Mouse (Mus musculus): ENCODE results near the gene Slc1a7.

Slc1a7 gene

DNA sequence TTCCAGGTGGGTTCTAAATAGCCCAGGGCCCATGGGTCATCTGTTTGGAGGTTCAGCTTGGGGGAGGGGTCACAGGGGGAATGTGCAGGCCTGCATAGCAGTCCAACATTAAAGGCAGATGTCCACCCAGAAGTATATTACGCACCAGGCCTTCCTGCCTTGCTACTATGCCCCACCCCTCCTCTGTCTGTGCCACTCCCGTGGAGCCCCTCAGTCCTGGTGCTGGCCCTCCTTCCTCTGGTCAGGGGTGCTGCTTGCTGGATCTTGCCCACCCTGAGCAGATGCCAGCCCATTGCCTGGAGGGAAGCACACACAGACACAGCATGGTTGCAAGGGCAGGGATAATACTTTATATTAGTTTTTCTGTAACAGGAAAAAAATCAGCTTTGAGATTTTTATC lies 46.3 kb downstream of the Slc1a7 start:
- DNase-seq (ENCODE audit: low read depth): no peak

DNA sequence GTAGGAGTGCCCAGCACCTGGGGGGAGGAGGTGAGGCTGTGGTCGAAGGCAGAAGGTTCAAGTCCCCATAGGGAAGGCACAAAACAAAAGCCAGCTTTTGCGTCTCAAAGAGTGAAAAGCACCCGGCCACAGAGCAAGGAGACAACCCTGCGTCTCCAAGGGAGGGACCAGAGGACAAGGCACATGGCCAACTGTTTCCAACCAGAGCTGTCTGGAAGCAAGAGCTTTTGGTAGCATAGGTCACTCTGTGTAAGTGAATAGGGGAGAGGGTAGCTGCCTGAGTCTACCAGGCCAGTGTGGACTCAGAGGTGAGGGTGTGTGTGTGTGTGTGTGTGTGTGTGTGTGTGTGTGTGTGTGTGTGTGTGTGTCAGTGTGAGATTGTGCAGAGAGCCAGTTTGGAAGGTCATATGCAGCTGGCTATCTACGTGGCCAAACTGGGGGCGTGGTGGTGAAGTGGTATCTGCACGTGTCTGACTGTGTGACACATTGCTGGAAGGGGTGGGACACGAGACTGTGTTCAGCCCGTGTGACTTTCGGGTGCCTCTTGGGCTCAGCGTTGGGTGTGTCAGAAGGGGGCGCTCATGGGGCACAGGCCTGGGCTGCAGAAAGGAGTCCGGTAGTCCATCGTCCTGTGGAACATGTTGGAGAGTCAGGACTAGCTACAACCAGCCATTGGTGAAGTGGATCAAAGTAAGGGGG lies 47.1 kb downstream of the Slc1a7 start:
- DNase-seq (ENCODE audit: low read depth): peak; percentile 16

DNA sequence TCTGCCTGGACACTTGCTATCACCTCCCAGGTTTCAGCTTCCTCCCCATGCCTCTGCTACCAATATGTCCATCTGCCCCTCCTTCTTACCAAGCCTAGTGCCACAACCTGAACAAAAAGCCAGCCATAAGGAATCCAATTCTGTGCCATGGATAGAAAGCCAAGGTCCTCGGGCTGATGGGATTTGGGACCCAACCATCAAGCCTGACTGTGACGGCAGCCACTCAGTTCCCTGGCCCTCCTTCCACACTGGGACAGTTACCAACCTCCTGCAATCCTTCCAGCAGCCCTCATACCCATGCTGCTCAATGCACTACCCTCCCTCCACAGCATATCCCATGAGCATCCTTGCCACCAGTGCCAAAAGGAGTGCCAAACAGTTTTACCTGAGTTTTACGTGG lies 48.2 kb downstream of the Slc1a7 start:
- DNase-seq (ENCODE audit: low read depth): no peak

DNA sequence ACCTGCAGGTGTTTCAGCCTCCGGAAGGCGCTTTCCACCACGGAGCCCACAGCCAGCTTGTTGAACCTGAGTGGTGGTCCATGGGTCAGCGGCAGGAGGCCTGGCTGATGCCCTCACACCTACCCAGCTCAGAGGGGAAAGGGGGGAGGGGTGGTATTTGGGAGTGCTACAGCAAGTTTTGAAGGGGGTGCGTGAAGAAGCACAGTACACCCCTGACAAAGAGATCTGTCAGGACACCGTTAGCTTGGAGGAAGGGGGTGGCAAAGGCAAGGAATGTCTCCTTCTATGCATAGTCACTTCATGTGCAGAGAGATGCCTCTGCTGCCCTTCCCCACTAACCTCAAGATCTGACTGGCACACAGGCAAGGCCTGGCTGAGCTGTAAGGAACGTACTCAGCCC lies 49.7 kb downstream of the Slc1a7 start:
- no peak for DNase-seq (ENCODE audit: low read depth)

DNA sequence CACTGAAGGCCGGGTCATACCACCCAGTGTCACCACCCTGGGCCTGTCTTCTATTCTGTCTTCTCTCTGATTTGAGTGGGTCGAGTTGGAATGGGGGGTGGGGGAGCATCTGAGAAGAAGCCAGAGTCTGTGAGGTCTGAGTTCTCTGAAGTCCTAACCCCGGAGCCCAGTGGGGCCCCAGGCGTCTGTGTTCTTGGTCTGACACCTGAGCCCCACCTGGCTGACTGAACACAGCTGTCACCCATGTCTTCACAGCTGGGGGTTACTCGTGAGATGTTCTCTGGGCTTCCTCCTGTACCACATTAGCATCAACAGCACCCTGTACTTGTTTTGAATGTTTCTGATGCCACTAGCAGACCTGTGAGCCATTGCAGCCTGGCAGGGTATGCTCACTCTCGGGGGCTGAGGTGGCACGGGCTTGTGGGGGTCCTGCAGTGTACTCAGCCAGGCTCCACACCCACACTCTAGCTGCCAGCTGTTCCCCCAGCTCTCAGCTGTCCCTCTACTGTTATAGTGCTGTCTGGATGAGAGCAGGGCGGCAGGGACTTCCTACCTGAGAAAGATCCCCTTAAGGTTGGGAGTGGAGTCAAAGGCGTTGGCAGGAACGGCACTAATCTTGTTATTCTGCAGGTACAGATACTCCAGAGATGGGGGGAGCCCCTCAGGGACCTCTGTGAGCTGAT lies 50.2 kb downstream of the Slc1a7 start:
- DNase-seq (ENCODE audit: low read depth): no peak

DNA sequence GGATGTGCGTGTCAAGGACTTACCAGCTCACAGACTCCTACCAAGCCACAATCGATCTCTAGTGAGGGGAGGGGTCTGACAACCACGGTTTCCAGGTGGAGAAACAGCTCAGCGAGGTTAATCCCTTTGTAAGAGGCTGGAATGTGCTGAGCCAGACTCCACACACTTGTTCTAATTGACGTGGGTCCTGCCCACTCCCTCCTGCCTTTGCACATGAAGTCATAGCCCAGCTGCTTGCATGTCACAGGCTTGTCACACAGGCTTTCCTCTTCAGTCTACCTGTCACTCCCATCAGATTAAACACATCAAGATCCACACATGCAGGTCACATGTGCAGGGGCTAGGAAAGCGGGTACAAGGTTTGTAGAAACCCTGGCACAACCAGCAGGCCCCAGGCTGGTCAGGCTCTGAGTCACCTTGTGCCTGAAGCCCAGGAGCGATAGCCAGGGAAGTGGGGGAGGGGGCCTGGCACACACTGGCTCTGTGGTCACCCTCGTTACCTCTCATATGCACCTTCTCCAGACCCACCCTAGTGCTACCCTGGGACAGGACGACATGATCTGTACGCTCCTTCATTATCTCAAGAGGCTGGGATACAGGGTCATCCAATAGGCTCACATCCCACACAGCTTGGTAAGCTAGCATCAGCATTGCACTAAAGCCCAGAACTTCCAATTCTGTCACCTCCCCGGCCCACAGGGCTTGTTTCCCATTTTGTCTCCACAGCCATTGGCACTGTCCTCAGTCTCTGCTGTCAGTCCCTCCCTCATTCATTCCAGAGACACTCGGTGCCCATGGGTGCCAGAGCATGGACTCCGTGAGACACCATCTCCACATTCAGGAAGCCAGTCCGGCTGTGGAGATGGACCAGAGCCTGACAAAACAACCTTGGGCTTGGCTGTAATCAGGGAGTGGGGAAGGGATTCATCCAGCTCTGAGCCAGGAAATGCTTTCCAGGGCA lies 51.1 kb downstream of the Slc1a7 start:
- no peak for DNase-seq (ENCODE audit: low read depth)

DNA sequence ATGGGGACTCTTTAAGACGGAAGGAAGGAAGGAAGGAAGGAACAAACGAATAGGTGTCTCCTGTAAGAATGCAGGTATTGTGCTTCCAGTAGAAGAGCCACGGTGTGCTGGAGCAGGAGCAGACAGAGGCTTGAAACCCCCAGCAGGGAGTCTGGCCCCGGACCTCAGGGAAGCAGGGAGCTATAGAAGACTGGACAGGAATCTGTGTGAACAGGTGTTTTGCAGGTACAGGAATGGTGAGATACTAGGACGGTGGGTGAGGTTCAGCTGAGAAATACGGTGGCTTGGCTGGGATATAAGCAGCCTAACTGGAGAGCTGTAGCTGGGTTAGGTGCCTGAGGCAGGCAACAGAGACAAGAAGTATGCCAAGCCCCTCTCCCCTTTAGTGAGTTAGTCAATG lies 52.0 kb downstream of the Slc1a7 start:
- no peak for DNase-seq (ENCODE audit: low read depth)

DNA sequence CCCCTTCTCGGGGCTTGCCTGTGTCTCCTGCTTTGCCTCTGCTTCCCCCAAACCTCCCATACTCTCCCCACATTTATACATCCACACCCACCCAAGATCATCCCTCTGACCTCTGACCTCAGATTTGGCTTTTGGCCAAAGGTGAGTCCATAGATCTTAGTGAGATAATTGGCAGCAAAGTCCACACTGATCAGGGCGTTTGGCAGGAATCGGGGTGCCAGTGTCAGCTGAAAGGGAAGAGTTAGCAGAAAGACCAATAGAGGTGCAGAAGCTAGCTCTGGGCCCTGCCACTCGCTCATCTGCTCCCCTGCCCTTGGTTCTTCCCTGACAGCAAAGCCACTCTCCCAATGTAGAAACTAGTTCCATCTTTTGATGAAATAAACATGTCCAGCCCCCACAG lies 55.1 kb downstream of the Slc1a7 start:
- DNase-seq (ENCODE audit: low read depth): no peak

DNA sequence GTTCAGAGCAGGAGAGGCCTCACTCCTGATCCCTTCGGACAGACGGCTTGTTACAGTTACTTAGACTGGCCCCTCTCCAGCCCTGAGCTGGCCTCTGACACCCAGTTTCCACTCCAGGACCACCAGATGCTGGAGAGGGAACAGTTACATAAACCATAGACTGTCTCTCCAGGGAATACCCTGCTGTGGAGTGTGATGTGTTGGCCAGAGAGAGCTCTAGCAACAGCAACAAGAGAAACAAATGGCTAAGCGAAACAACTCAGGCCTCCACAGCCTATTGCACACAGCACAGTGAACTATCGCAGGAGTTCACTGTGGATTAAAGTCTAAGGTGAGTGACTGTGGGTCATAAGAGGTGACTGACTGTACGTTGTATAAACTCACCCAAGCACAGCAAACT lies 56.5 kb downstream of the Slc1a7 start:
- DNase-seq (ENCODE audit: low read depth): no peak

DNA sequence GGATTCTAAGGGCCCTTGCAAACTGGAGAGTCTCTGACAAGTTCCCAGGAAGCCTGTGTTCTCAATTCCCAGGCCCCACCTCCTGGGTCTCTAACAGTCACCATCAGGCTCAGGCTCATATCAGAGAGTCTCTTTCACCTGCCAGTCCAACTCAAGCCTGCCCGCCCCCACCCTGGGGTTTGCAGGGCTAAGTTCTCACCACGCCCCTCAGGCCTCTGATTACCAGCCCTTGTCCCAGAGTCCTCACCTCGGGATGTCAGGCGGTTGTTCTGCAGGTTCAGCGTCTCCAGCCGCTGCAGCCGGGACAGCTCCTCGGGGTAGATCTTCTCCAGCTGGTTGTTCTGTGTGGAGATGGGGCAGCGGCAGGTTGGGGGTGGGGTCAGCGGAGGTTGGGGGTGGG lies 57.1 kb downstream of the Slc1a7 start:
- peak; percentile 44 for DNase-seq (ENCODE audit: low read depth)

DNA sequence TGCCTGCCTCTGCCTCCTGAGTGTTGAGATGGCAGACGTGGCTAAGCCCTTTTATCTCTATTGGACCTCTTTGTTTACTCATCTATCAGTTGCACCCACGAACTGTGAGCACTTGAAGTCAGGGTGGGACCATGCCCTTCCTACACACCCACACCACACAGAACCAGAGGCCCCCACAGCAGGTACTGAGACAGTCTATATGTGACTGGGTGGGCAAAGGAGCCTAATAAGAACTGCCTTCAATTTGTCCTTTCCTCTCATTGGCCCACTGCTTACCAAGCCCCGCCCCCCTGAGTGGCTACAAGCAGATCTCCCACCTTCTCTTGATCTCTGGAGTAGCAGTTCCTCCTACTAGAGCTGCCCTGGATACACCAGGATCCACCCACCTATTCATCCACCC lies 58.1 kb downstream of the Slc1a7 start:
- peak; percentile 28 for DNase-seq (ENCODE audit: low read depth)

DNA sequence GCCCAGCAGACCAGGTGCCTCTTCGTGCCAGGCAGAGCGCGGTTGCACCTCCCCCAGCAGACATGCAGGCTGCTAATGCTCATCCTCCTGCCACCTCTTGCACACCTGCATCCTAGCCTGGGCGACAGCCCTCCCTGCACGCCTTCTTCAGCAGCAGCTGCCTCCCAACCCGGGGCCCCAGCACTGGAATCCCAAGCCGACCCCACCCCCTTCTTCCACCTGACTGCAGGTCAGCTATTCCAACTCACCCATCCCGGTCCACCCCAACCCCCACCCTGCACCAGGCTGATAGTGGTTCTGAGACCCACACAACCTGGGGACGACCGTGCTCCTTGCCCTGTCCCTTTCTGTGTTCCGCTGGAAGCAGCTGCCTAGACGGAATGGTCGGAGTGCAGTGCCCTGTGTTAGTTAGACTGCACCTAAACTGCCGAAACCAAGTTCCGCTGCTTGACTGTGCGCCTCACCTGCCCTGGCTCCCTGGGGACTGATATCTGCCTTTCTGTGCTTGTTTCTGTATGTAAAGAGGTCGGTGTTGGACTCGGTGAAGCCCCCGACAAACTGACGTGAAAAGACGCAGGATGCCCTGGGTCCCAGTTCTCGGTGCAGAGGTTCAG lies 62.9 kb downstream of the Slc1a7 start:
- no peak for DNase-seq (ENCODE audit: low read depth)

DNA sequence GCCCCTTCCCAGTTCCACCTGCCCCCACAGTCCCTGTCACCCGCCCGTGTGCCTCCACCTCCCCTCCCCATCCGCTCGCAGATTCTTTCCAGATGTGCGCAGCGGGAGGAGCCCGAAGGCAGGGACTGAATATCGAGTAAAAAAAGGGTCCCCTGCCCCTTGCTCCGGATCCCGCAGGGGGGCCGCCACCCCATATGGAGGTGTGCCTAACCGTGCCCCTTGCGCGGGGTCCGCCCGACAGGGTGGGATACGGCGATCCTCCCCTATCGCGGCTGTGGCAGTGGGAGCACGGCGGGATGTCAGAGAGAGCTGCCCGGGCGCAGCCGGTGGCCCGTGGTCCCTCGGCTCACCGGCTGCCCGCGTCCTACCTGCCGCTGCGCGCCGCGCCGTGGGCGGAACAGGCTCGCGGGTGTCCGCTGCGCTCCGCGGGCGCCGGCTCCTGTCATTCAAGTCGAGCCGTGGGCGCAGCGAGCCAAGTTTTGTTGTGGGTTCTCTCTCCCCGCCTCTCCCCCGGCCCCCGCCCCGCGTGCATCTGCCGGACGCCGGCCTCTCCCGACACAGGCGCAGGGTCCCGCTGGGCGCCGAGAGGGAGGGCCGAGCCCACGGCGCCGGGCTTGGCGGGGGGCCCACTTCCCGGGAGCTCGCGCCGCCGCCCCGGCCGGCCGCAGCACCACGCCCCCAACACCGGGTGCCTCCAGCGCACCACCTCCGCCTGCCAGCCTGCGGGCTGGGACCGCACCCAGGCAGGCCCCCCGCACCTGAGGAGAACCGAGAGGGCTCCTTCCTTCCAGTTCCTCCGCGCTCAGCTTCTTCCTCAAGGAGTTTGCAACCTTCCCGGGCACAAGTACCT lies 63.6 kb downstream of the Slc1a7 start:
- DNase-seq (ENCODE audit: low read depth): no peak

DNA sequence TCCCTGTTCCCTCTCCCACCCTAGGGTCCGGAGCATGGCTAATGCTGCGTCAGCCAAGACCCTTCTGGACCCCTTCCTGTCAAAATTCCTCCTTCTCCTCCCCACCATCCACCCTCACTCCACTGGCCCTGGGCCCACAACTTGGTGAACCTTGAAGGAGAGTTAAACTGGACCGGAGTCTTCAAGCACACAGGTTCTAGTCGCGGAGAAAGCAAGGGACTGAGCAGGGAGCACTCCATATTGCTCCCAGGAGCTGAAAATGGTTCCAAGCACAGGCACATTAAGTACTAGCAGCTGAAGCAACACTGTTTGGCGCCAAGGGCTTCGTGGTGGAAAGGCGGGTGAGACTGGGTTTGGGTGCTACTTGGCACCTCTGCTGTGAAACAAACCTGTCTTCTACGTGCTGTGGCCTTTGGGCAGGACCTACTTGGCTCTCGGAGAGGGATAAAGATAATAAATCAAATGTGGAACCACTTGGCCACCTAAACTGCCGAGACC lies 64.3 kb downstream of the Slc1a7 start:
- DNase-seq (ENCODE audit: low read depth): no peak

DNA sequence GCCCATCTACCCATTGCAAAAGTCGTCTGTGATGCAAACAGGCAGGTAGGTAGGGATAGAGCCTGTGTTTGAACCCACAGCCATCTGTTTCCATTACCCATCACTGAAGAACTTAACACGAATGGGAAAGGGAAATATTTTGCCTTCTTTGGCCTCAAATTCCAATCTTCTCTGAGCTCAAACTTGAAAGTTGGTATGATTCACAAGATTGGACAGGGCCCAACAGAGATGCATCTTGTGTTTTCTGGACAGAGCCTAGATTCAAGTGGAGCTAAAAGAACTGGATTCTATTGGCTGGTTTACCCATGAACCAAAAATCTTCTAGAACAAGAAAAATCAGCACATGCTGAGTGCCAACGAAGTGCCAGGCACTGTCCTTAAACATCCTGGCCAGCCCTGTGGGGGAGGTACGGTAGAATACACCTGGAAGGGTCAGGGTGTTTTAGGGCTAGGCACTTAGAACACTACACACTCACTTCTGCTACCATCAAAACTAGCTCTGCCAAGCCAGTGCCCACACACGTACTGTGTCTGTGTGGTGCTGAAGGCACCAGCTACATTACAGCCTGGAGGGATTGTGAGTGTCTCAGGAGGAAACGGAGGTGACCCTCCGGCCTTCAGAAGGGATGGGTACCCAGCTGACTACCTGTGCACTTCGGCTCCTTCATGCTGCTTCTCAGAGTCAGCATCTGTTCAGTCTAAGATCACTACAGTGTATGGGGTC lies 65.1 kb downstream of the Slc1a7 start:
- no peak for DNase-seq (ENCODE audit: low read depth)

DNA sequence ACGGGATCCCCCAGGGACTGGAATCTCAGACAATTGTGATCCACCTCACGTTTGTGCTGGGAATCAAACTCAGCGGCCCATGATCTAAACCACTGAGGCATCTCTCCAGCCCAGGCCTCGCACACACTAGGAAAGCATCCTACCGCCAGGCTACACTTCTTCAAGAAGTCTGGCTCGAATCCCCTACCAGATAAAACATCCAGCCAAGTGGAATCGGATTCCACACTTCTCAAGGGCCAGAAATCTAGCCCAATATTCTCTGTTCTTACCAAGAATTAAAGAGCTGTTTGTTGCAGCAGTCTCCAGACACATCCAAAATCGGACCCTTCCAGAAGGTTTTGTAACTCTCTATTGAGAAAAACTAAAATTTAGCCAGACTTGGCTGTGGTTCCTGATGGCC lies 68.9 kb downstream of the Slc1a7 start:
- no peak for DNase-seq (ENCODE audit: low read depth)

DNA sequence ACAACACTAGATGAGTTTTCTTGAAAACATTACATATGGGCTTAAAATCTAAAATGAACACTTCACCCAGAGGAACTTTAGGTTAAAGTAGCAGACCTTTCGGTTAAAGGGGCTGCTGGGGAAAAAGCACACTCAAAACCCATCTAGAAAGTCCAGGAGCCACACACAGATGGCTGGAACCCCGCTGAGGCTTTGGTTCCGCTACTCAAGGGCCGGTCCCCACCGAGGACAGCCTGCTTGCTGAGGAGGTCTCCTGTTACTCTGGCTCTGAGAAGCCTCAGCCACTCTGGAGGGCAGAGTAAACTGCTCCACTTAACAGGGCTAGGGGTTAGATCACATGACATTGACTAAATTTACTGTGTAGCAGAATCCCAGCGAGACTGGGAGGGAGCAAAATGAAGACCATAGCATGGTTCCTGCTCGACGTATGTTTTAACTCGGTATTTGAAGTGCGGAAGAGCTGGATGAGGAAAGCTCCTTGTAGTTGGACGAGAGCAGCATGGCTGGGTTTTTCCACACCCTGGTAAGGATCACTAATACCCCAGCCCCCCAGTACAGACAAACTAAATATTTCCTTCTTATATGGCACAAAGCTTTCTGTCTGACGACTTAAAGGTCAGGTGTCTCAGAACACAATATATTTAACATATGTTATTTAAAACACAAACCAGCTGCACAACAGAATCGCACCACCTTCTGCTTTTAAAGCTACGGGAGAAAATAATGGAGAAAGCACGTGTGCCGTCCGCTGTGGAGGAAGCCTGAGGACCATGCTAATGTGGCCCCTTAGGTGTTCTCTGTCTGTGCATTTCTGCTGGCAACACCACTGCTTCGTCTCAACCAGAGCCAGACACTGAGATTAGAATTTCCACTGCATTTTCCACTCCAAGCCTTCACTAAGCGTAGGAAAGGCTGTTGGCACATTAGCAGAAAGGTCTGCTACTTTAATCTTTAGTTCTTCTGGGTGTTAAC lies 77.3 kb downstream of the Slc1a7 start:
- DNase-seq (ENCODE audit: low read depth): no peak

DNA sequence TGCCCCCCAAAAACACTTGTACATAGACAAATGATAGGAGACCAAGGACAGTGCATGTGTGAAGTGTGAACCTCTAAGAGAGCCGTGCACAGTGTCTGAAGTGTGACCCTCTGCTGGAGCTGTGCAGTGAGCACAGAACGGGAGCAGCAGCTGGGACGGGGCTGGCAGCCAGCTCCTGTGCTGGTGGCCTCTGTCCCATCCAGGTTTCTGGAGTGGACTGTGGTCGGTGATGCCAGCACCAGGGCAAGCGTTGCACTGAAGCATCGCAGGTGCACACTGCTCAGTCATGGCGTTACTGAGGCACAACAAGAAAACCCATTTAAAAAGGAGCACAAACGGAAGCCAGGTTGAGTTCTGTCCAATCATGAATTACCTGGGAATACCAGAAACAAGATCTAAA lies 78.0 kb downstream of the Slc1a7 start:
- no peak for DNase-seq (ENCODE audit: low read depth)

DNA sequence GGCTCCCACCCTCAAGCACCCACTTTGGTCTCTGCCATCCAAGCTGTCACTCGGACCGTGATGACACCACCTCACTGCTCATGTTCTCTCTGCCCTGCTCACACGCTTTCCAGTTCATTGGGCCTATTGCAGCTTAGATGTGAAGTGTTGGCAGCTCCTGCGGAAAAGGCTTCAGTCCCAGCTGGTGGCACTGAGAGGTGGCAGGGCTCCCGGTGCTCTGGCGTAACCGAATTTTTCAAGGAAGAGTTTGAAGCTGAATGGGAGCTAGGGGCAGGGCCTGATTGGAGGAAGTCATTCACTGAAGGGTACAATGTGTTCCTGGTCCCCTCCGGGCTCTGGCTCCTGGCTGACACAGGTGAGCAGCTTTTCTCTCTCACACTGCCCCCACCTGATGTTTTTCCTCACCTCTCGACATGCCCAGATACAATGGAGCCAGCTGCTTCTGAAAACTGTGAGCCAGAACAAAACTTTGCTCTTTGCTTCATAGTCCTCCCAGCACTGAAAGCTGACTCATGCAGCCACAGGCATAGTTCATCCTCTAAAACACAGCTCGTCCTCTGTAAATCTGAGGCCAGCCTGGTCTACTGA lies 83.6 kb downstream of the Slc1a7 start:
- no peak for DNase-seq (ENCODE audit: low read depth)
